Mouse (Mus musculus) CH12.LX (cell line): ENCODE measurements at regions not wholly inside any gene's neighbourhood (a gene's known extent, or its start where the extent isn't known, plus 50 kb on each side); places are given as distances from the start of the nearest gene placed in this dataset.

Source experiments
- DNase-seq: peaks from one replicate; pipeline ENCODE4 v3.0.0-alpha.2; 2013; ENCODE audit errors: extremely low read depth
- H3K27ac ChIP-seq: 2 replicates; pipeline ENCODE4 v1.5.1; 2012; ENCODE audit warnings: low read depth, mild to moderate bottlenecking, control low read depth, moderate library complexity; ENCODE audit not compliant: insufficient read depth
- H3K27me3 ChIP-seq: replicated peaks from 2 replicates; pipeline ENCODE3; 2012; ENCODE audit warnings: inconsistent platforms
- H3K36me3 ChIP-seq, 2 experiments: replicated peaks in 1 of 2; 2 replicates each; pipeline versions ENCODE3 to v1.6.1; 2012; ENCODE audit warnings: inconsistent platforms in 1 of 2, low read length in 1 of 2, mild to moderate bottlenecking in 1 of 2, mixed read lengths in 1 of 2, moderate library complexity in 1 of 2; ENCODE audit not compliant: control insufficient read depth in 1 of 2, insufficient read depth in 1 of 2
- H3K4me1 ChIP-seq, 2 experiments: 2 replicates each; pipeline ENCODE4 v1.6.1; 2012; ENCODE audit warnings: inconsistent platforms in 1 of 2, moderate library complexity in 1 of 2; ENCODE audit not compliant: insufficient read depth in 2 of 2, control insufficient read depth in 1 of 2
- H3K4me2 ChIP-seq: 2 replicates; pipeline ENCODE4 v1.6.1; 2012; ENCODE audit warnings: low read depth, mild to moderate bottlenecking, control low read depth; ENCODE audit not compliant: poor library complexity, insufficient read depth, severe bottlenecking
- H3K4me3 ChIP-seq, 3 experiments: fragments of 150-350 bp in 1 of 3; sonication (generic) in 1 of 3; replicated peaks in 1 of 3; 2 replicates each; pipeline versions ENCODE3 to v1.5.1; 2011 to 2012; ENCODE audit warnings: low read depth in 2 of 3, low read length in 2 of 3, mild to moderate bottlenecking in 2 of 3, moderate library complexity in 2 of 3, control low read depth in 1 of 3, improper control_type of control experiment in 1 of 3, inconsistent platforms in 1 of 3, mixed read lengths in 1 of 3; ENCODE audit not compliant: poor library complexity in 1 of 3
- H3K79me2 ChIP-seq: replicated peaks from 2 replicates; pipeline ENCODE4 v1.6.1; 2012; ENCODE audit warnings: mild to moderate bottlenecking, moderate library complexity; ENCODE audit not compliant: control insufficient read depth, poor library complexity, insufficient read depth, severe bottlenecking; ENCODE audit errors: extremely low read depth
- H3K9ac ChIP-seq: 2 replicates; pipeline ENCODE4 v1.6.1; 2012; ENCODE audit warnings: low read depth, mild to moderate bottlenecking, control low read depth, moderate library complexity; ENCODE audit not compliant: insufficient read depth
- H3K9me3 ChIP-seq: replicated peaks from 2 replicates; pipeline ENCODE3; 2012; ENCODE audit warnings: low read length, inconsistent platforms, mixed read lengths
- BHLHE40 ChIP-seq: IDR thresholded peaks from 2 replicates; pipeline ENCODE4 v1.6.1; 2011; ENCODE audit warnings: mild to moderate bottlenecking, low read depth, low read length, improper control_type of control experiment
- CHD1 ChIP-seq: IDR thresholded peaks from 2 replicates; pipeline ENCODE4 v1.6.1; 2012; ENCODE audit warnings: low read depth, low read length, improper control_type of control experiment, inconsistent platforms
- CTCF ChIP-seq, 2 experiments: IDR thresholded peaks in 1 of 2; conservative IDR thresholded peaks in 1 of 2; 2 replicates each; pipeline ENCODE4 v1.5.1; 2011 to 2012; ENCODE audit warnings: low read depth in 2 of 2, low read length in 2 of 2, improper control_type of control experiment in 1 of 2, inconsistent platforms in 1 of 2, mild to moderate bottlenecking in 1 of 2, moderate library complexity in 1 of 2
- E2F4 ChIP-seq: IDR thresholded peaks from 2 replicates; pipeline ENCODE4 v1.6.1; 2011; ENCODE audit warnings: low read depth, low read length, improper control_type of control experiment; ENCODE audit not compliant: insufficient replicate concordance
- HCFC1 ChIP-seq: IDR thresholded peaks from 2 replicates; pipeline ENCODE4 v1.6.1; 2012; ENCODE audit warnings: low read depth, mild to moderate bottlenecking, inconsistent platforms, low read length, improper control_type of control experiment
- JUN ChIP-seq: IDR thresholded peaks from 2 replicates; pipeline ENCODE4 v1.6.1; 2011; ENCODE audit warnings: low read depth, mild to moderate bottlenecking, low read length, improper control_type of control experiment, moderate library complexity; ENCODE audit not compliant: insufficient read depth
- KAT2A ChIP-seq: IDR thresholded peaks from 2 replicates; pipeline ENCODE4 v1.6.1; 2012; ENCODE audit warnings: low read length, improper control_type of control experiment, inconsistent platforms; ENCODE audit not compliant: insufficient replicate concordance
- MAZ ChIP-seq: IDR thresholded peaks from 2 replicates; pipeline ENCODE4 v1.6.1; 2012; ENCODE audit warnings: low read depth, mild to moderate bottlenecking, inconsistent platforms, low read length, improper control_type of control experiment, moderate library complexity
- MXI1 ChIP-seq: IDR thresholded peaks from 2 replicates; pipeline ENCODE4 v1.6.1; 2011; ENCODE audit warnings: mild to moderate bottlenecking, low read depth, low read length, improper control_type of control experiment
- MYC ChIP-seq: IDR thresholded peaks from 2 replicates; pipeline ENCODE4 v1.6.1; 2011; ENCODE audit warnings: low read depth, mild to moderate bottlenecking, improper control_type of control experiment, low read length
- NELFE ChIP-seq: IDR thresholded peaks from 2 replicates; pipeline ENCODE4 v1.6.1; 2011; ENCODE audit warnings: low read depth, low read length, improper control_type of control experiment
- NRF1 ChIP-seq: IDR thresholded peaks from 2 replicates; pipeline ENCODE4 v1.6.1; 2014; ENCODE audit warnings: low read depth, mild to moderate bottlenecking, inconsistent platforms, low read length, improper control_type of control experiment, moderate library complexity
- PAX5 ChIP-seq: IDR thresholded peaks from 2 replicates; pipeline ENCODE4 v1.6.1; 2012; ENCODE audit warnings: low read length, inconsistent platforms, mixed read lengths
- POLR2A ChIP-seq: IDR thresholded peaks from 2 replicates; pipeline ENCODE4 v1.6.1; 2011; ENCODE audit warnings: low read depth, mild to moderate bottlenecking, improper control_type of control experiment, low read length
- POLR2AphosphoS2 ChIP-seq: IDR thresholded peaks from 2 replicates; pipeline ENCODE4 v1.6.1; 2011; ENCODE audit warnings: low read depth, low read length, improper control_type of control experiment
- SIN3A ChIP-seq: IDR thresholded peaks from 2 replicates; pipeline ENCODE4 v1.6.1; 2012; ENCODE audit warnings: low read length, improper control_type of control experiment, inconsistent platforms
- SMC3 ChIP-seq: IDR thresholded peaks from 2 replicates; pipeline ENCODE4 v1.6.1; 2011; ENCODE audit warnings: low read depth, low read length, improper control_type of control experiment
- UBTF ChIP-seq: IDR thresholded peaks from 2 replicates; pipeline ENCODE4 v1.6.1; 2012; ENCODE audit warnings: low read depth, mild to moderate bottlenecking, inconsistent platforms, low read length, improper control_type of control experiment, moderate library complexity
- USF2 ChIP-seq: conservative IDR thresholded peaks from 2 replicates; pipeline ENCODE4 v1.6.1; 2011; ENCODE audit warnings: low read depth, low read length, improper control_type of control experiment
- ZMIZ1 ChIP-seq: IDR thresholded peaks from 2 replicates; pipeline ENCODE4 v1.6.1; 2012; ENCODE audit warnings: low read depth, mild to moderate bottlenecking, inconsistent platforms, low read length, improper control_type of control experiment
- ZNF384 ChIP-seq: IDR thresholded peaks from 2 replicates; pipeline ENCODE4 v1.6.1; 2012; ENCODE audit warnings: low read depth, low read length, improper control_type of control experiment, inconsistent platforms
- dilution Hi-C: fragments of 300-500 bp; cut with MboI; formaldehyde crosslinking; loops from 2 replicates; pipeline ENCODE4 v1.14.3; 2020; ENCODE audit warnings: low sequenced_read_pairs; ENCODE audit not compliant: extremely low pct_unique_long_range_greater_than_20kb, extremely low pct_ligation_motif_present
- in situ Hi-C: fragments of 300-500 bp; cut with MboI; formaldehyde crosslinking; loops from 3 replicates; pipeline ENCODE4 v1.14.3; 2019; ENCODE audit warnings: low sequenced_read_pairs, low pct_ligation_motif_present, low pct_unique_long_range_greater_than_20kb, mixed read lengths

DNA sequence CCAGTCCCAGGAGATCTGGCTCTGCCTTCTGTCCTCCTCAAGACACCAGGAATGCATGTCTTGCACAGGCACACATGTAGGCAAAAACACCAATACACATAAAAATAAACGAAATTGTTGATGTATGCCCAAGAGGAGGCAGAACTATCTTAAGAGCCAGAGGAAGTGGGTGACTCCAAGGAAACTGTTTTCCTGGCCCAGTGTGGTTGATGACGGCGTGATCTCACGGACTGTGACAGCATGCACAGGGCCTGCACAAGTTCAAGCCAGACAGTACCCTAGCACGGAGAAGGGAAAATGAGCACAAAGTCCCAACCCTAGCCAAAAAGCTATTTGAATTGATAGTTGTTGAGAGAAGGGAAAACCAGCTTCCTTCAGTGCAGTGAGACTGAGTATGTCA is 138.1 kb downstream of the Psat1 start:
- dilution Hi-C loops, result no loop called here
- Histone ChIP-seq H3K4me3 (no peak overlapping the region), H3K4me1 (no peaks in the 10 kb centered on the region), H3K79me2 (no peaks in the 10 kb centered on the region), H3K36me3 (no peaks in the 10 kb centered on the region), H3K4me2 (no peak overlapping the region), H3K9me3 (peaks cover 3% of the 10 kb centered on the region), H3K9ac (no peak overlapping the region), H3K27ac (no peak overlapping the region), H3K27me3 (peaks cover 1% of the 10 kb centered on the region)
- in situ Hi-C loops, result no loop called here
- TF ChIP-seq USF2 (no peak), HCFC1 (no peak), MXI1 (no peak), NELFE (no peak), MAZ (no peak), ZMIZ1 (no peak), MYC (no peak), BHLHE40 (no peak), ZNF384 (no peak), PAX5 (no peak), JUN (no peak), UBTF (no peak), POLR2A (no peak), CTCF (conservative IDR thresholded peaks at IDR 0.05 in 1 of 2, IDR thresholded peaks at IDR 0.05 in 1 of 2; ENCODE audit: low read depth in 2 of 2, low read length in 2 of 2) (no peak), E2F4 (no peak), NRF1 (no peak)
- no peak for DNase-seq

DNA sequence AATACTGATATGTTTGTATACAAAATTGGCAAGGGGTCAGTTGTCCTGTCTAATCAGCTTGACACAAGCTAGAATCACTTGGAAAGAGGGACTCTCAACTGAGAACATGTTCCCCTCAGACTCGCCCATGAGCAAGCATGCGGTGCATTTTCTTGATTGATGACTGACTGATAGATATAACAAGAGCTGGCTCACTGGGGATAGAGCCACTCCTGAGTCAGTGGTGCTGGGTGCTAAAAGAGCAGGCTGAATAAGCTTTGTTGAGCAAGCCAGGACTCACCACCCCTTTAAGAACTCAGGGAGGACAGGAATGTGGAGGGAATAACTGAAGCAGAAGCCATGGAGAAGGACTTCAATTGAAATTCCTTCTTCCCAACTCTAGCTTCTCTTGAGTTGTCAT is 139.5 kb downstream of the Psat1 start:
- Histone ChIP-seq H3K27me3 (peaks cover 1% of the 10 kb centered on the region), H3K4me3 (no peak overlapping the region), H3K27ac (no peak overlapping the region), H3K79me2 (no peaks in the 10 kb centered on the region), H3K36me3 (no peaks in the 10 kb centered on the region), H3K4me1 (no peaks in the 10 kb centered on the region), H3K9me3 (peaks cover 3% of the 10 kb centered on the region), H3K9ac (no peak overlapping the region), H3K4me2 (no peak overlapping the region)
- in situ Hi-C loops, result no loop called here
- dilution Hi-C loops, result no loop called here
- DNase-seq, result no peak
- TF ChIP-seq CHD1 (no peak), SIN3A (no peak), SMC3 (no peak), MAZ (no peak), KAT2A (no peak), BHLHE40 (no peak), POLR2A (no peak), HCFC1 (no peak), USF2 (no peak), NRF1 (no peak), POLR2AphosphoS2 (no peak)
